Mouse (Mus musculus) lung, postnatal 0 days (tissue): ENCODE results near the gene Macf1.

Experiments used
- CTCF ChIP-seq: IDR thresholded peaks from 2 replicates; pipeline ENCODE4 v1.5.1; 2016; ENCODE audit warnings: antibody characterized with exemption, mild to moderate bottlenecking
- EP300 ChIP-seq: IDR thresholded peaks from 2 replicates; pipeline ENCODE4 v1.6.1; 2016; ENCODE audit warnings: antibody characterized with exemption, mild to moderate bottlenecking, control low read depth

DNA sequence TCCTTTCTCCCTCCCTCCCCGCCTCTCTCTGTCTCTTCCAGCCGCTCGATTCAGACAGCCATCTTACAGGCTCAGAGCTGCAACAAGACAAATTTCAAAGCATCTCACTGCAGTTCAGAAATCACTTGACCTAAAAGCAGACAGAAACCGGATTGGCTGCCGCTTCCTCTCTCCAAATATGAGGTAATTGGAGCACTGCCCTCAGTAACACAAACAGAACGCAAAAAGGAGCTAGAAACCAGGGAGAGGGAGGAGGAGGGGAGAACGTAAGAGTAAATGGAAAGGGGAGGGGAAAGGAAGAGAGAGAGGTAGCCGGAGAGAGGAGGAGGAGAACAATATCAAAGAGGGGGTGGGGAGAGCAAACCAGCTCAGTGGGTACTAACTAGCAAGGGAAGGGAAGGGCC, 156.6 kb downstream of the Macf1 start:
- TF ChIP-seq CTCF (no peak), EP300 (no peak)
